ENCODE assay signal across 8 mouse cellular contexts in the genomic region with DNA sequence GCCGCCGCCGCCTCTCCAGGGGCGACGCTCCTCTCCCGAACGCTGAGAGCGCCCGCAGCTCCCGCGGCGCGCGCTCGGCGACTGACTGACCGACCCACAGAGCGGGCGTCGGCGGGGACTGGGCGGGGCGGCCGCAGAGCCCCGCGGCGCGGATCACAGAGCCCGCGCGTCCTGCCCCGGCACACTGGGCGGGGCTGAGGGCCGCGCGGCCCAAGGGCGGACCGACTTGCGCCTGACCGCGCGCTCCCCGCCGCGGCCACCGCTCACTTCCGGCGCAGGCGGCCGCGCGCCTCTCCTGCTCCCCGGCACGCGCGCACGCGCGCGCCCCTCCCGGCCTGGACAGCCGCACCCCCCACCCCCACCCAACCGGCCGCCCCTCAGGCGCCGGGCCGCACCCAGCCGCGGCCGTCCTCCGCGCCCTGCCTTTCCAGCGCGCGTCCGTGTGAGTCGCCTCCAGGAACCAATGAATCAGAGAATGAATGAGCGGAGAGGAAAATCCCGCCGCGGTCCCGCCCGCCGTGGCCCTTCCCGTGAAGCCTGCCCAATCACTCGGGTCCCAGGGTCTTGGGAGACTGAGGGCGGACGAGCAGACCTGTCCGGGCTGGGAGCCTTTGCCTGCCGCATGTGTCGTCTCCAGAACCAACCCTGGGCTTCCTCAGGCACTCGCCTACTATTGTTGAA. TPM values are rescaled to one million over a fixed set of nuclear protein-coding genes. Genes with fewer than 3 reads are reported as not detected.
DNase-seq lines count a peak whose midpoint lies in the region; ATAC-seq and TF ChIP-seq lines count a peak whose summit lies in the region.

Gene Raph1, minus strand, starts transcription at position 474 of the 681 bp plus-strand sequence.

- H3K4me1 ChIP-seq in E14TG2a.4 (replicated peaks; ENCODE audit: low read depth, low read length): peaks cover 52% of the 10 kb centered on the region
- H3K4me1 ChIP-seq in forebrain, embryonic 16.5 days (replicated peaks; ENCODE audit: control insufficient read depth, insufficient read depth, low read length): peaks cover 6% of the 10 kb centered on the region
- H3K4me1 ChIP-seq in neural tube, embryonic 15.5 days: peaks cover 12% of the 10 kb centered on the region

- H3K9ac ChIP-seq in forebrain, embryonic 16.5 days (replicated peaks; ENCODE audit: low read depth, low read length): peak within 1 kb of the TSS; percentile 87
- peak within 1 kb of the TSS; percentile 100 for H3K9ac ChIP-seq in neural tube, embryonic 15.5 days (replicated peaks)

- H3K9me3 ChIP-seq in E14TG2a.4 (ENCODE audit: low read length): no peaks in the 10 kb centered on the region
- no peaks in the 10 kb centered on the region for H3K9me3 ChIP-seq in forebrain, embryonic 16.5 days (ENCODE audit: control insufficient read depth, low read length)
- H3K9me3 ChIP-seq in neural tube, embryonic 15.5 days (replicated peaks): no peaks in the 10 kb centered on the region

- DNase-seq in heart, postnatal 25 days (ENCODE audit: low spot score): peak; percentile 88
- DNase-seq in layer of hippocampus, adult 18-20 months (ENCODE audit: low spot score in 2 of 2): peak; percentile 57 to 72
- peak; percentile 88 to 92 for DNase-seq in lung, adult 18-20 months
- DNase-seq in testis, postnatal 14 days (ENCODE audit: low spot score): peak; percentile 86

- peak; percentile 87 for ATAC-seq in cerebellum, adult (ENCODE audit: insufficient number of reproducible peaks, low FRiP score, low TSS enrichment)
- peak; percentile 94 for ATAC-seq in forebrain, embryonic 16.5 days
- ATAC-seq in neural tube, embryonic 15.5 days (ENCODE audit: low FRiP score): peak; percentile 96

- intact Hi-C loops in heart, postnatal 25 days (cut with DNase I): loop anchor here (2.0 to 5.0 kb wide), 5 partner anchors 39 to 391 kb away; partner anchors contain the start of gene Cd28

- H3K4me2 ChIP-seq in forebrain, embryonic 16.5 days (ENCODE audit: low read length): peak within 1 kb of the TSS; percentile 97
- peak within 1 kb of the TSS; percentile 75 for H3K4me2 ChIP-seq in neural tube, embryonic 15.5 days

- no peak for TF ChIP-seq CTCF in E14TG2a.4 (conservative IDR thresholded peaks at IDR 0.05; ENCODE audit: low read length)

- H3K27me3 ChIP-seq in E14TG2a.4 (ENCODE audit: insufficient read depth, low read length): no peaks in the 10 kb centered on the region
- no peaks in the 10 kb centered on the region for H3K27me3 ChIP-seq in forebrain, embryonic 16.5 days (replicated peaks; ENCODE audit: control insufficient read depth, insufficient read depth, low read length)
- no peaks in the 10 kb centered on the region for H3K27me3 ChIP-seq in neural tube, embryonic 15.5 days (replicated peaks)

- peak within 1 kb of the TSS; percentile 95 for H3K27ac ChIP-seq in forebrain, embryonic 16.5 days (ENCODE audit: low read length)
- H3K27ac ChIP-seq in neural tube, embryonic 15.5 days (replicated peaks): peak within 1 kb of the TSS; percentile 99

- H3K36me3 ChIP-seq in E14TG2a.4 (ENCODE audit: insufficient read depth, low read length): peaks cover 11% of the 10 kb centered on the region
- H3K36me3 ChIP-seq in forebrain, embryonic 16.5 days (ENCODE audit: control insufficient read depth, insufficient read depth): 0 out of 2 replicates have a peak, but pooled peaks cover 2% of the 10 kb centered on the region
- H3K36me3 ChIP-seq in neural tube, embryonic 15.5 days: no peaks in the 10 kb centered on the region

- 0% methylated on average over 40 of the region's 92 CpGs for WGBS in forebrain, embryonic 16.5 days
- WGBS in neural tube, embryonic 15.5 days: 0% methylated on average over 63 of the region's 92 CpGs

- peak within 1 kb of the TSS; percentile 99 for H3K4me3 ChIP-seq in E14TG2a.4 (replicated peaks; ENCODE audit: low read length)
- peak within 1 kb of the TSS; percentile 62 for H3K4me3 ChIP-seq in forebrain, embryonic 16.5 days (replicated peaks; ENCODE audit: low read length)
- H3K4me3 ChIP-seq in neural tube, embryonic 15.5 days (replicated peaks): peak within 1 kb of the TSS; percentile 99

RNA-seq across cellular contexts. Expression of gene Raph1, which starts in this region (rescaled TPM):
- 18.9 and 21.8 TPM in 2 replicates for polyA plus RNA-seq in forebrain, embryonic 16.5 days (2015; fragmentation: Nextera tagmentation; extraction: Ambion mirVana)
- total RNA-seq in heart, postnatal 25 days (2021): 100 to 1,000 TPM; 114 to 132 TPM
- 10 to 100 TPM; 50.6 to 54.3 TPM for total RNA-seq in layer of hippocampus, adult 18-20 months (2021)
- polyA plus RNA-seq in neural tube, embryonic 15.5 days (2015; fragmentation: Nextera tagmentation; extraction: Ambion mirVana): 23.2 and 27.8 TPM in 2 replicates

Comparison
In these comparisons a context has a peak if more than half of its experiments do, and no peak if none do; other contexts are left out.
1. Peak in every context shown above with its lines: DNase-seq, ATAC-seq, H3K4me3 ChIP-seq and H3K27ac ChIP-seq.